Mouse (Mus musculus): ENCODE data around the gene Zfp366. TPM values are rescaled to one million over a fixed set of nuclear protein-coding genes. Genes with fewer than 3 reads are reported as not detected.

The Zfp366 gene
- polyA plus RNA-seq, 1 experiment from 2014 or later, result 1.2 TPM

DNA sequence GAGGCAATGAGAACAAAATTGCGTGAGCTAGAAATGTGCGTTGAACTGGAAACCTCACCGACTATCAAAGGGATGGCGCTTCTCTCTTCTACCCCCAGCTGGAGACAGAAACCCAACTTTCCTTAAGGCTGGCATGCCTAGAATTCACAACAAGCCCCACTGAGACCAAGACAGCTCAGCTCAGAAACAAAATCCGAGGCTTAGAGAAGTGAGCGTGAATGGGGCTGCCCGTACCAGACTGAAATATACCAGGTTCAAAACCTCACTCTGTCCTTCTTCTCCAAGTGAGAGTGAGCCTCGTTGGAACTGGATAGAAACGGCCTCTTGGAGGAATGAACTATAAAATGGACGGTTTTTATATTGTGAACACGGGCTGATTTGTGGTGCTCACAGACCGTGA lies 99.3 kb downstream of the Zfp366 start:
- Histone ChIP-seq H3K27ac (no peak overlapping the region), H3K4me1 (replicated peaks; ENCODE audit: insufficient read depth, low read length) (no peaks in the 10 kb centered on the region), H3K9me3 (replicated peaks; ENCODE audit: low read length) (no peaks in the 10 kb centered on the region), H3K4me3 (replicated peaks; ENCODE audit: low read depth, low read length) (no peak overlapping the region), H3K27me3 (ENCODE audit: insufficient read depth, low read length) (no peaks in the 10 kb centered on the region), H3K36me3 (ENCODE audit: insufficient read depth, low read length) (no peaks in the 10 kb centered on the region), H3K9ac (ENCODE audit: low read depth, low read length) (no peak overlapping the region), H3K4me2 (ENCODE audit: low read length) (no peak overlapping the region)
- TF ChIP-seq CTCF (IDR thresholded peaks at IDR 0.05; ENCODE audit: low read depth), result no peak
- WGBS, result 77% methylated on average over 12 of the region's 12 CpGs
- no peak for ATAC-seq (replicated peaks; ENCODE audit: low FRiP score, low read depth)
- DNase-seq (ENCODE audit: low spot score), result no peak

GRCm38 (mm10) chr13:99284400-99285160 lies 100.0 kb downstream of the Zfp366 start:
- Histone ChIP-seq H3K36me3 (ENCODE audit: insufficient read depth, low read length) (no peaks in the 10 kb centered on the region), H3K27ac (no peak overlapping the region), H3K9ac (ENCODE audit: low read depth, low read length) (no peak overlapping the region), H3K27me3 (ENCODE audit: insufficient read depth, low read length) (no peaks in the 10 kb centered on the region), H3K9me3 (replicated peaks; ENCODE audit: low read length) (no peaks in the 10 kb centered on the region), H3K4me2 (ENCODE audit: low read length) (no peak overlapping the region), H3K4me3 (replicated peaks; ENCODE audit: low read depth, low read length) (no peak overlapping the region), H3K4me1 (replicated peaks; ENCODE audit: insufficient read depth, low read length) (no peaks in the 10 kb centered on the region)
- WGBS, result 83% methylated on average over 21 of the region's 21 CpGs
- no peak for ATAC-seq (replicated peaks; ENCODE audit: low FRiP score, low read depth)
- DNase-seq (ENCODE audit: low spot score), result no peak
- TF ChIP-seq CTCF (IDR thresholded peaks at IDR 0.05; ENCODE audit: low read depth), result no peak

- ATAC-seq (replicated peaks; ENCODE audit: low FRiP score, low read depth) (no peak), DNase-seq (ENCODE audit: low spot score) (no peak)
- no peak for TF ChIP-seq CTCF (IDR thresholded peaks at IDR 0.05; ENCODE audit: low read depth)
- no peaks in the 10 kb centered on the region for H3K9me3 ChIP-seq (replicated peaks; ENCODE audit: low read length)
- H3K27ac ChIP-seq, result no peak overlapping the region
- no peak overlapping the region for H3K4me2 ChIP-seq (ENCODE audit: low read length)
- H3K9ac ChIP-seq (ENCODE audit: low read depth, low read length), result no peak overlapping the region
- no peaks in the 10 kb centered on the region for H3K36me3 ChIP-seq (ENCODE audit: insufficient read depth, low read length)
- H3K27me3 ChIP-seq (ENCODE audit: insufficient read depth, low read length), result no peaks in the 10 kb centered on the region
- no peaks in the 10 kb centered on the region for H3K4me1 ChIP-seq (replicated peaks; ENCODE audit: insufficient read depth, low read length)
- 46% methylated on average over 2 of the region's 2 CpGs for WGBS
- no peak overlapping the region for H3K4me3 ChIP-seq (replicated peaks; ENCODE audit: low read depth, low read length)
Observed at GRCm38 (mm10) chr13:99285241-99285640, 100.6 kb downstream of the Zfp366 start.

DNA sequence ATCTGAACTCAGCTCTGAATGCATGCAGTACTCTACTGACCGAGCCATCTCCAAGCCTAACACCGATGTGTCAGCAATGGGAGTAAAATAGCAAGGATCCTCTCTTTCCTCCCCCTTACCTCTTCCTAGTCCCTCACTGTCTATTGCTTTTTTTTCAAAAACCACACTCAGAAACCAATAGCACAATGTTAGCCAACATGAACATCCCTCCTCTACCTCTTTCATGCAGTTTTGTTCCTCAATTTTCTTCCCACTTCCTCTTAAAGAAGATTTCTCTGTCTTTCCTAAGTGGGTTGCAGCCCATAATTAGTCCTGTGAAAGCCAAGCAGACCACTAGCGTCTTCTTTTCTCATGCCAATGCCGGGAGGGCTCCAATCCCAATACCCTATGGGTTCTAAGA lies 102.6 kb downstream of the Zfp366 start:
- H3K27me3 ChIP-seq (ENCODE audit: insufficient read depth, low read length), result no peaks in the 10 kb centered on the region
- H3K4me2 ChIP-seq (ENCODE audit: low read length), result no peak overlapping the region
- no peak for DNase-seq (ENCODE audit: low spot score)
- no peaks in the 10 kb centered on the region for H3K9me3 ChIP-seq (replicated peaks; ENCODE audit: low read length)
- H3K4me1 ChIP-seq (replicated peaks; ENCODE audit: insufficient read depth, low read length), result no peaks in the 10 kb centered on the region
- no peak overlapping the region for H3K4me3 ChIP-seq (replicated peaks; ENCODE audit: low read depth, low read length)
- no peak overlapping the region for H3K27ac ChIP-seq
- no peak for ATAC-seq (replicated peaks; ENCODE audit: low FRiP score, low read depth)
- H3K36me3 ChIP-seq (ENCODE audit: insufficient read depth, low read length), result no peaks in the 10 kb centered on the region
- no peak for TF ChIP-seq CTCF (IDR thresholded peaks at IDR 0.05; ENCODE audit: low read depth)
- WGBS, result 95% methylated on average over 4 of the region's 4 CpGs
- H3K9ac ChIP-seq (ENCODE audit: low read depth, low read length), result no peak overlapping the region

GRCm38 (mm10) chr13:99287786-99288185 lies 103.2 kb downstream of the Zfp366 start:
- H3K27me3 ChIP-seq (ENCODE audit: insufficient read depth, low read length), result no peaks in the 10 kb centered on the region
- H3K9me3 ChIP-seq (replicated peaks; ENCODE audit: low read length), result no peaks in the 10 kb centered on the region
- H3K4me3 ChIP-seq (replicated peaks; ENCODE audit: low read depth, low read length), result no peak overlapping the region
- H3K36me3 ChIP-seq (ENCODE audit: insufficient read depth, low read length), result no peaks in the 10 kb centered on the region
- H3K9ac ChIP-seq (ENCODE audit: low read depth, low read length), result no peak overlapping the region
- H3K4me1 ChIP-seq (replicated peaks; ENCODE audit: insufficient read depth, low read length), result no peaks in the 10 kb centered on the region
- no peak overlapping the region for H3K4me2 ChIP-seq (ENCODE audit: low read length)
- no peak overlapping the region for H3K27ac ChIP-seq
- WGBS, result 85% methylated on average over 9 of the region's 9 CpGs
- DNase-seq (ENCODE audit: low spot score), result no peak
- TF ChIP-seq CTCF (IDR thresholded peaks at IDR 0.05; ENCODE audit: low read depth), result no peak
- ATAC-seq (replicated peaks; ENCODE audit: low FRiP score, low read depth), result no peak

DNA sequence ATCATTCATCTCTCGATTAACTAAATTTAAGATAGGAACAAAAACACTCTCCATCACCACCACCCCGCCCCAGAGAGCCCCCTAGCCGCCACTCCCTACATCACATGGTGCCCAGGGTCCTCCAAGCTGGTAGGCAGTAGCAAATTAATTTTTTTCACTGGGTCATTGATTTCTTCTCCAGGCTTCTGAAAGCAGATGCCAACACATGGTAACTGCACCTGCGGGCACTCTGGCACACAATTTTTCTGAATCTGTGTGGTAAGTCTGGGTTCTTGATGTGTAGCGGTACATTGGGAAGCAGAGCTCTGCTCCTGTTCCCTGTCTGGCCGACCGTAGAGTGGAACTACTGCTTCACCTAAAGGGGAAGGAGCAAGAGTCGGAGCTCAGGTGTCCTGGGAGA lies 106.1 kb downstream of the Zfp366 start:
- Histone ChIP-seq H3K4me1 (replicated peaks; ENCODE audit: insufficient read depth, low read length) (no peaks in the 10 kb centered on the region), H3K4me2 (ENCODE audit: low read length) (no peak overlapping the region), H3K9me3 (replicated peaks; ENCODE audit: low read length) (no peaks in the 10 kb centered on the region), H3K9ac (ENCODE audit: low read depth, low read length) (no peak overlapping the region), H3K36me3 (ENCODE audit: insufficient read depth, low read length) (no peaks in the 10 kb centered on the region), H3K4me3 (replicated peaks; ENCODE audit: low read depth, low read length) (no peak overlapping the region), H3K27ac (no peak overlapping the region), H3K27me3 (ENCODE audit: insufficient read depth, low read length) (no peaks in the 10 kb centered on the region)
- ATAC-seq (replicated peaks; ENCODE audit: low FRiP score, low read depth), result no peak
- no peak for TF ChIP-seq CTCF (IDR thresholded peaks at IDR 0.05; ENCODE audit: low read depth)
- WGBS, result 90% methylated on average over 8 of the region's 8 CpGs
- DNase-seq (ENCODE audit: low spot score), result no peak

- 92% methylated on average over 13 of the region's 13 CpGs for WGBS
- H3K4me1 ChIP-seq (replicated peaks; ENCODE audit: insufficient read depth, low read length), result no peaks in the 10 kb centered on the region
- no peak overlapping the region for H3K27ac ChIP-seq
- H3K9me3 ChIP-seq (replicated peaks; ENCODE audit: low read length), result no peaks in the 10 kb centered on the region
- no peak for TF ChIP-seq CTCF (IDR thresholded peaks at IDR 0.05; ENCODE audit: low read depth)
- ATAC-seq (replicated peaks; ENCODE audit: low FRiP score, low read depth) (no peak), DNase-seq (ENCODE audit: low spot score) (no peak)
- H3K9ac ChIP-seq (ENCODE audit: low read depth, low read length), result no peak overlapping the region
- H3K36me3 ChIP-seq (ENCODE audit: insufficient read depth, low read length), result no peaks in the 10 kb centered on the region
- no peak overlapping the region for H3K4me2 ChIP-seq (ENCODE audit: low read length)
- no peaks in the 10 kb centered on the region for H3K27me3 ChIP-seq (ENCODE audit: insufficient read depth, low read length)
- no peak overlapping the region for H3K4me3 ChIP-seq (replicated peaks; ENCODE audit: low read depth, low read length)
Observed at GRCm38 (mm10) chr13:99294176-99294575, 109.6 kb downstream of the Zfp366 start.
